Mouse (Mus musculus): ENCODE data around the gene Mpv17l2. TPM values are rescaled to one million over a fixed set of nuclear protein-coding genes. Genes with fewer than 3 reads are reported as not detected.

The Mpv17l2 gene
- polyA plus RNA-seq (2014; fragmentation: Illumina TruSeq; extraction: RNeasy Lipid Tissue Mini Kit (QIAGEN cat#74804); ENCODE audit: low replicate concordance), result 0.48 TPM

GRCm38 (mm10) chr8:70760775-70761406 lies at the start of gene Mpv17l2:
Gene Mpv17l2, minus strand, starts transcription at chr8:70760946.

GRCm38 (mm10) chr8:70808239-70808638 lies 47.5 kb upstream of the Mpv17l2 start, which contains the start of gene Il12rb1:
Gene Il12rb1, plus strand, starts transcription at chr8:70808449.

GRCm38 (mm10) chr8:70804481-70805206 lies 43.9 kb upstream of the Mpv17l2 start, which contains the start of gene Mast3:
Gene Mast3, minus strand, starts transcription at chr8:70805054.

GRCm38 (mm10) chr8:70776496-70777444 lies 16.0 kb upstream of the Mpv17l2 start, which contains the start of gene Pik3r2:
Gene Pik3r2, minus strand, starts transcription at chr8:70776713.

GRCm38 (mm10) chr8:70754043-70754870 lies 6.5 kb downstream of the Mpv17l2 start, which contains the start of gene Rab3a:
Gene Rab3a, plus strand, starts transcription at chr8:70754679.

GRCm38 (mm10) chr8:70723486-70724210 lies 37.1 kb downstream of the Mpv17l2 start, which contains the start of gene Pde4c:
Gene Pde4c, plus strand, starts transcription at chr8:70723720.

GRCm38 (mm10) chr8:70718297-70718696 lies 42.4 kb downstream of the Mpv17l2 start, which contains the start of gene Gm3336:
Gene Gm3336, plus strand, starts transcription at chr8:70718543.

Other genes starting within 250 kb of the Mpv17l2 start
- gene Fkbp8, start 233.2 kb downstream of the Mpv17l2 start, polyA plus RNA-seq (2014; fragmentation: Illumina TruSeq; extraction: RNeasy Lipid Tissue Mini Kit (QIAGEN cat#74804); ENCODE audit: low replicate concordance), result 3.3 TPM
- gene Kxd1, start 233.0 kb downstream of the Mpv17l2 start, polyA plus RNA-seq (2014; fragmentation: Illumina TruSeq; extraction: RNeasy Lipid Tissue Mini Kit (QIAGEN cat#74804); ENCODE audit: low replicate concordance), result 4.3 TPM
- gene Ell, start 221.5 kb downstream of the Mpv17l2 start, polyA plus RNA-seq (2014; fragmentation: Illumina TruSeq; extraction: RNeasy Lipid Tissue Mini Kit (QIAGEN cat#74804); ENCODE audit: low replicate concordance), result 0.74 TPM
- not detected for gene Isyna1, start 166.6 kb downstream of the Mpv17l2 start, polyA plus RNA-seq (2014; fragmentation: Illumina TruSeq; extraction: RNeasy Lipid Tissue Mini Kit (QIAGEN cat#74804); ENCODE audit: low replicate concordance)
- gene Ssbp4, start 152.1 kb downstream of the Mpv17l2 start, polyA plus RNA-seq (2014; fragmentation: Illumina TruSeq; extraction: RNeasy Lipid Tissue Mini Kit (QIAGEN cat#74804); ENCODE audit: low replicate concordance), result not detected
- not detected for gene Lrrc25, start 144.8 kb downstream of the Mpv17l2 start, polyA plus RNA-seq (2014; fragmentation: Illumina TruSeq; extraction: RNeasy Lipid Tissue Mini Kit (QIAGEN cat#74804); ENCODE audit: low replicate concordance)
- not detected for gene Gdf15, start 128.5 kb downstream of the Mpv17l2 start, polyA plus RNA-seq (2014; fragmentation: Illumina TruSeq; extraction: RNeasy Lipid Tissue Mini Kit (QIAGEN cat#74804); ENCODE audit: low replicate concordance)
- 22.3 TPM for gene Pgpep1, start 100.6 kb downstream of the Mpv17l2 start, polyA plus RNA-seq (2014; fragmentation: Illumina TruSeq; extraction: RNeasy Lipid Tissue Mini Kit (QIAGEN cat#74804); ENCODE audit: low replicate concordance)
- not detected for gene Lsm4, start 87.7 kb downstream of the Mpv17l2 start, polyA plus RNA-seq (2014; fragmentation: Illumina TruSeq; extraction: RNeasy Lipid Tissue Mini Kit (QIAGEN cat#74804); ENCODE audit: low replicate concordance)
- gene Jund, start 62.0 kb downstream of the Mpv17l2 start, polyA plus RNA-seq (2014; fragmentation: Illumina TruSeq; extraction: RNeasy Lipid Tissue Mini Kit (QIAGEN cat#74804); ENCODE audit: low replicate concordance), result 15.4 TPM
- not detected for gene Iqcn, start 57.5 kb downstream of the Mpv17l2 start, polyA plus RNA-seq (2014; fragmentation: Illumina TruSeq; extraction: RNeasy Lipid Tissue Mini Kit (QIAGEN cat#74804); ENCODE audit: low replicate concordance)
- gene Gm3336, start 42.4 kb downstream of the Mpv17l2 start, polyA plus RNA-seq (2014; fragmentation: Illumina TruSeq; extraction: RNeasy Lipid Tissue Mini Kit (QIAGEN cat#74804); ENCODE audit: low replicate concordance), result 3.4 TPM
- not detected for gene Pde4c, start 37.2 kb downstream of the Mpv17l2 start, polyA plus RNA-seq (2014; fragmentation: Illumina TruSeq; extraction: RNeasy Lipid Tissue Mini Kit (QIAGEN cat#74804); ENCODE audit: low replicate concordance)
- gene Rab3a, start 6.3 kb downstream of the Mpv17l2 start, polyA plus RNA-seq (2014; fragmentation: Illumina TruSeq; extraction: RNeasy Lipid Tissue Mini Kit (QIAGEN cat#74804); ENCODE audit: low replicate concordance), result 0.97 TPM
- 0.45 TPM for gene Pik3r2, start 15.8 kb upstream of the Mpv17l2 start, polyA plus RNA-seq (2014; fragmentation: Illumina TruSeq; extraction: RNeasy Lipid Tissue Mini Kit (QIAGEN cat#74804); ENCODE audit: low replicate concordance)
- gene Mast3, start 44.1 kb upstream of the Mpv17l2 start, polyA plus RNA-seq (2014; fragmentation: Illumina TruSeq; extraction: RNeasy Lipid Tissue Mini Kit (QIAGEN cat#74804); ENCODE audit: low replicate concordance), result 1.1 TPM
- gene Il12rb1, start 47.5 kb upstream of the Mpv17l2 start, polyA plus RNA-seq (2014; fragmentation: Illumina TruSeq; extraction: RNeasy Lipid Tissue Mini Kit (QIAGEN cat#74804); ENCODE audit: low replicate concordance), result not detected
- gene Arrdc2, start 78.8 kb upstream of the Mpv17l2 start, polyA plus RNA-seq (2014; fragmentation: Illumina TruSeq; extraction: RNeasy Lipid Tissue Mini Kit (QIAGEN cat#74804); ENCODE audit: low replicate concordance), result not detected
- gene Kcnn1, start 102.3 kb upstream of the Mpv17l2 start, polyA plus RNA-seq (2014; fragmentation: Illumina TruSeq; extraction: RNeasy Lipid Tissue Mini Kit (QIAGEN cat#74804); ENCODE audit: low replicate concordance), result not detected
- gene Ccdc124, start 113.0 kb upstream of the Mpv17l2 start, polyA plus RNA-seq (2014; fragmentation: Illumina TruSeq; extraction: RNeasy Lipid Tissue Mini Kit (QIAGEN cat#74804); ENCODE audit: low replicate concordance), result not detected
- gene Slc5a5, start 131.8 kb upstream of the Mpv17l2 start, polyA plus RNA-seq (2014; fragmentation: Illumina TruSeq; extraction: RNeasy Lipid Tissue Mini Kit (QIAGEN cat#74804); ENCODE audit: low replicate concordance), result not detected
- 7.8 TPM for gene Rpl18a, start 136.5 kb upstream of the Mpv17l2 start, polyA plus RNA-seq (2014; fragmentation: Illumina TruSeq; extraction: RNeasy Lipid Tissue Mini Kit (QIAGEN cat#74804); ENCODE audit: low replicate concordance)
- 0.85 TPM for gene Map1s, start 145.0 kb upstream of the Mpv17l2 start, polyA plus RNA-seq (2014; fragmentation: Illumina TruSeq; extraction: RNeasy Lipid Tissue Mini Kit (QIAGEN cat#74804); ENCODE audit: low replicate concordance)

Measured in small intestine, adult 10 weeks (tissue).